Mouse (Mus musculus) adrenal gland, adult (tissue): Measurements from ENCODE around the gene Slc51b.

Source experiments
- DNase-seq, 2 experiments: peaks; one replicate each; pipeline ENCODE4 v3.0.0; 2022 to 2023; ENCODE audit warnings: low spot score in 1 of 2; ENCODE audit not compliant: inconsistent age in 2 of 2

Gene Slc51b

DNA sequence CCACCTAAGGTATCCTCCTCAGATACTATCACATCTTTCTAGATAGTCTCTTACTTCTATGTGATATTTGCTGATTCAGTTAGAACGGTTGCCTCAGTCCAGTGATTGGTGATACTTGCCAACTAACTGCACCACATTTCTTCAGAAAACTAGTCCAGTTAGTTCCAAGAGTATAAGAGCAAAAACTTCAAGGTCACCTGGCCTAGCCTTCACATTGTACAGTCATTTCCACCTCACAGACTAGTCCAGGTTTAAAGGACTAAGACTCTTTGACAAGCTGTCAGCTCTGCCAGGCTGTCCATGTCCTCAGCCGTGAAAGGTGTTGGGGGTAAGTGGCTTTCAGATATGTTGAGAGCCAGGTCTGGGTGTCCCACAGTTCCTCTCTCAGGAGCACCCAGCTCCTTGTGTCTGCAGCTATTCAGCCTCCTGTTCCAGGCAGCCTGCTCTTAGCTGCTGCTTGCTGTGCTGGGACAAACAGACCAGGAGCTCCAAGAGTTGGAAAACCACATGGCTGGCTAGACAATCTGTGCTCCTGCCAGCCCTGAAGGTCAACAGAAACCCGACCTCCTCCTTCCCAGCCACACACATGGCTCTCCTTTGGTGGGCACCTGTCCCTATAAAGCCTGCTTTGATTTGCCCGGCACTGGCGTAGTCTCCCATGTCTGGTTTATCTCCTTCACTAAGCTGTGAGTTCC lies 48.1 kb downstream of the Slc51b start:
- DNase-seq = peak in 1 of 2 experiments; percentile 60

DNA sequence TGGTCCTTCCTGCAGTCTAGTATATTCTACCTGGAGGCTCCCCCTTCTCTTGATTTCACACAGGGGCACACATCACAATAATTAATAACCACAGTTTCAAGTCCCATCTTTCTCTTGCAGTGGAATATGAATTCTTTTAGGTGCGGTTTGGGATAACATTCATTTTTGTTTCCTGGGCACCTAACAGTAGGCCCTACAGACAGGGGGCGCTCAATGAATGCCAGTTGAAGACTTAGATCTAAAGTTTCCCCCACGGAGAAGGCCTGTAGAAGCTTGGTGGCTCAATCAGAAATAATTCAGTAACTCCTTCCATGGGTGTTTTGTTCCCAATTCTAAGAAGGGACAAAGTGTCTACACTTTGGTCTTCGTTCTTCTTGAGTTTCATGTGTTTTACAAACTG lies 50.3 kb downstream of the Slc51b start:
- DNase-seq = peak in 1 of 2 experiments; percentile 69

DNA sequence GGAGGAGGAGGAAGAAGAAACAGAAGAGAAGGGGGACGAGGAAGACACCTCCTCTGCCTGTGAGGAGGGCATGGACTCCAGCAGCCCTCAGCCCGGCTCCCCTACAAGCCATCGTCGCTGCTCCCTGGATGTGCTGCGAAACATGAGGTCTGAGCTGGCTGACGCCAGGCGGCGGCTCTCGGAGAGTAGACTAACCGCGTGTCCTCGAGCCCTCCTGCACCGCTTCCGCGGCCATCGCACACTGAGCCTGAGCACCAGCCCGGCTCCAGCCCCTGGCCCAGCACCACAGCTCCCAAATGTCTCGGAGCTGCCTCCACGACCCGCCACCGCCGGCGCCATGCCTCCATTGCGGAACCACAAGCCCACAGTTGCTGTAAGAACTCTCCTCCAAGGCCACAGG lies 51.0 kb downstream of the Slc51b start:
- no peak for DNase-seq

DNA sequence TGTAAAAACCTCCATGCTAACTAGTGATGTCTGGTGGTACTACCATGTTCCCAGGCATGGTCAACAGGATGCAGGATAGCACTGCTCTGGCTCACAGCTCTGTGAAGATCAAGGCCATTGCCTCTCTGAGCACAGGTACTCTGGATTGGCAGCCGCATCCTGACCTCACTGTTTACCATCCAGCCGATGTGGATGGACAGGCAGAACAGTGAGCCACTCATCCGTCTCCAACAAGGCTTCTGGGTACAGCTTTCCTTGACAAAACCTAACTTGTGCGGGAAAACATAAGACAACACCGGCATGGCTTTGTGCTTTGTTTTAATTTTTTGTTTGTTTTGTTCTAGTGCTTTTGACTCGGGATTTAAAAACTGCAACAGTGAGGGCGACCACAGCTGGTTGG lies 57.0 kb downstream of the Slc51b start:
- no peak for DNase-seq

DNA sequence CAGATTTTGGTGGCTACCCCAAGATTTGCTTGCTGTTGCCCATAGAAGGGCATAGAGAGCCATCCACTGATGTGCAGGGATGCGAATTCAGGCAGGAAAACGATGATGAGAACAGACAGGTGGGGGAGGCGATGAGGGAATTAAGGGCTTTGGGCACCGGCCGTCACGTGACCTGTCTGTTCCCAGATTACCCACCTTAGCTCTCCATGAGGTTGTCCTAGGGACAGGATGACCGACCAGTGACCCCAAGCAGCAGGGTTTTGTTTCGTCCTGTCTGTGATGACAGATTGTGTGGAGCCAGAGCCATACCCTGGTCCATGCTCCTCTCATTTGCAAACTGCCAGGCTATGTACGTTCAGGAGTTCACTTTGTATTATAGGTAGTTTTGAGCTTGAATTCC lies 59.1 kb downstream of the Slc51b start:
- DNase-seq = no peak
